Mouse (Mus musculus) brain, embryonic 18.5 days (tissue): ENCODE results near the gene Cactin.

Experiments used
- DNase-seq: peaks from one replicate; pipeline ENCODE4 v3.0.0-alpha.2; 2012; ENCODE audit warnings: low read depth, low spot score

Gene Cactin

GRCm38 (mm10) chr10:81342686-81343505, 22.0 kb downstream of the Cactin start, which contains the start of gene Gipc3:
Gipc3 (minus strand) TSS chr10:81343266.
- DNase-seq, result no peak

GRCm38 (mm10) chr10:81344421-81345161, 23.7 kb downstream of the Cactin start:
- DNase-seq, result no peak

- no peak for DNase-seq
These were observed 24.2 kb downstream of the Cactin start for GRCm38 (mm10) chr10:81345162-81345534.

- DNase-seq, result peak; percentile 22
These were observed 25.7 kb downstream of the Cactin start for GRCm38 (mm10) chr10:81346453-81347067.

GRCm38 (mm10) chr10:81349146-81349545, 28.2 kb downstream of the Cactin start:
- no peak for DNase-seq

- no peak for DNase-seq
These were observed 29.1 kb downstream of the Cactin start for GRCm38 (mm10) chr10:81349961-81350350.

- DNase-seq, result peak; percentile 99
These were observed 29.6 kb downstream of the Cactin start, which contains the start of gene Hmg20b for GRCm38 (mm10) chr10:81350351-81351063. Hmg20b (minus strand) TSS chr10:81350480.

- no peak for DNase-seq
These were observed 30.9 kb downstream of the Cactin start for GRCm38 (mm10) chr10:81351678-81352291.

- DNase-seq, result no peak
These were observed 34.0 kb downstream of the Cactin start for GRCm38 (mm10) chr10:81354738-81355477.

- no peak for DNase-seq
These were observed 34.6 kb downstream of the Cactin start for GRCm38 (mm10) chr10:81355533-81355932.

GRCm38 (mm10) chr10:81356352-81356990, 35.6 kb downstream of the Cactin start:
- no peak for DNase-seq

GRCm38 (mm10) chr10:81356991-81357844, 36.3 kb downstream of the Cactin start, which contains the start of gene Mfsd12:
Mfsd12 (plus strand) TSS chr10:81357491.
- peak; percentile 79 for DNase-seq

- DNase-seq, result no peak
These were observed 37.3 kb downstream of the Cactin start for GRCm38 (mm10) chr10:81358209-81358608.

- DNase-seq, result no peak
These were observed 37.9 kb downstream of the Cactin start for GRCm38 (mm10) chr10:81358841-81359240.

- no peak for DNase-seq
These were observed 39.8 kb downstream of the Cactin start for GRCm38 (mm10) chr10:81360721-81361120.

- DNase-seq, result no peak
These were observed 41.5 kb downstream of the Cactin start for GRCm38 (mm10) chr10:81362336-81362949.

- DNase-seq, result no peak
These were observed 42.8 kb downstream of the Cactin start for GRCm38 (mm10) chr10:81363436-81364346.
